Mouse (Mus musculus) kidney, embryonic 16.5 days (tissue): ENCODE results near the gene Uba7. TPM values are rescaled to one million over a fixed set of nuclear protein-coding genes. Genes with fewer than 3 reads are reported as not detected.

Source experiments
- ATAC-seq: fragments of 200-750 bp; cut with Nextera tagmentation; 2 replicates; pipeline ENCODE4 v1.8.0; 2017; ENCODE audit warnings: moderate TSS enrichment; ENCODE audit not compliant: low FRiP score, low TSS enrichment
- H3K27ac ChIP-seq: fragments of 300-500 bp; sonication (generic); 2 replicates; pipeline ENCODE4 v1.5.1; 2014; ENCODE audit warnings: low read length
- H3K27me3 ChIP-seq: fragments of 300-500 bp; sonication (generic); 2 replicates; pipeline ENCODE4 v1.6.1; 2014; ENCODE audit warnings: low read length, control low read depth, mixed read lengths; ENCODE audit not compliant: insufficient read depth
- H3K36me3 ChIP-seq: fragments of 300-500 bp; sonication (generic); 2 replicates; pipeline ENCODE4 v1.6.1; 2014; ENCODE audit warnings: low read length, control low read depth, mixed read lengths; ENCODE audit not compliant: insufficient read depth
- H3K4me1 ChIP-seq: fragments of 300-500 bp; sonication (generic); 2 replicates; pipeline ENCODE4 v1.6.1; 2014; ENCODE audit warnings: low read length, control low read depth, mixed read lengths; ENCODE audit not compliant: insufficient read depth
- H3K4me2 ChIP-seq: fragments of 300-500 bp; sonication (generic); replicated peaks from 2 replicates; pipeline ENCODE4 v1.6.1; 2014; ENCODE audit warnings: low read depth, low read length
- H3K4me3 ChIP-seq: fragments of 300-500 bp; sonication (generic); 2 replicates; pipeline ENCODE4 v1.5.1; 2014; ENCODE audit warnings: mild to moderate bottlenecking, low read length
- H3K9ac ChIP-seq: fragments of 300-500 bp; sonication (generic); replicated peaks from 2 replicates; pipeline ENCODE4 v1.6.1; 2014; ENCODE audit warnings: low read length
- H3K9me3 ChIP-seq: fragments of 300-500 bp; sonication (generic); 2 replicates; pipeline ENCODE4 v1.6.1; 2016; ENCODE audit warnings: low read length, control low read depth
- WGBS: fragments of 180-500 bp; shearing (Covaris S2); extraction: QIAGEN DNeasy Blood & Tissue Kit; methylation state at CpG from one replicate; pipeline ENCODE4 v1.1.7; 2014; 5-methylcytosine and 5-hydroxymethylcytosine counted together
- polyA plus RNA-seq: library from polyadenylated mRNA; unstranded; fragments of >200 nt; fragmentation: Nextera tagmentation; extraction: Ambion mirVana; gene quantifications from 2 replicates; pipeline ENCODE4 v1.2.1, GENCODE M21; 2015

The Uba7 gene
- polyA plus RNA-seq: 20.2 and 22.2 TPM in 2 replicates

GRCm38 (mm10) chr9:107975399-107976386 lies at the start of gene Uba7:
Gene Uba7 (plus strand): TSS chr9:107975505.
- H3K27ac ChIP-seq: peak within 1 kb of the TSS; percentile 63
- no peaks in the 10 kb centered on the region for H3K27me3 ChIP-seq
- no peak; the same call in 1 of the 2 replicates for ATAC-seq
- H3K4me2 ChIP-seq: peak within 1 kb of the TSS; percentile 17; the same call in 1 of the 2 replicates
- no peak within 1 kb of the TSS; the same call in 1 of the 2 replicates for H3K4me3 ChIP-seq
- H3K36me3 ChIP-seq: peaks cover 11% of the 10 kb centered on the region; the same call in 1 of the 2 replicates
- WGBS: 69% methylated on average over 12 of the region's 12 CpGs
- peak within 1 kb of the TSS; percentile 54; the same call in 1 of the 2 replicates for H3K9ac ChIP-seq
- H3K9me3 ChIP-seq: no peaks in the 10 kb centered on the region
- peaks cover 11% of the 10 kb centered on the region for H3K4me1 ChIP-seq

- no peak for ATAC-seq
- no peak overlapping the region for H3K4me3 ChIP-seq
- no peaks in the 10 kb centered on the region for H3K27me3 ChIP-seq
- H3K36me3 ChIP-seq: no peaks in the 10 kb centered on the region
- H3K9me3 ChIP-seq: no peaks in the 10 kb centered on the region
- no peak overlapping the region for H3K9ac ChIP-seq
- H3K4me2 ChIP-seq: no peak overlapping the region
- H3K27ac ChIP-seq: no peak overlapping the region
- WGBS: 44% methylated on average over 9 of the region's 9 CpGs
- 0 out of 2 replicates have a peak, but pooled peaks cover 3% of the 10 kb centered on the region for H3K4me1 ChIP-seq
Measured at GRCm38 (mm10) chr9:107926920-107927420, 48.3 kb upstream of the Uba7 start.

- no peak overlapping the region for H3K9ac ChIP-seq
Measured at GRCm38 (mm10) chr9:107927749-107928148, 47.6 kb upstream of the Uba7 start.

GRCm38 (mm10) chr9:107928169-107928568 lies 47.1 kb upstream of the Uba7 start, which contains the start of gene Actl11:
Gene Actl11 (plus strand): TSS chr9:107928469.
- 79% methylated on average over 3 of the region's 3 CpGs for WGBS

More at GRCm38 (mm10) chr9:107927749-107928148, 47.6 kb upstream of the Uba7 start:
- H3K27ac ChIP-seq: no peak overlapping the region
- 82% methylated on average over 5 of the region's 5 CpGs for WGBS
- 0 out of 2 replicates have a peak, but pooled peaks cover 3% of the 10 kb centered on the region for H3K4me1 ChIP-seq
- no peaks in the 10 kb centered on the region for H3K27me3 ChIP-seq
- no peak for ATAC-seq
- H3K4me2 ChIP-seq: no peak overlapping the region
- no peaks in the 10 kb centered on the region for H3K36me3 ChIP-seq
- H3K9me3 ChIP-seq: no peaks in the 10 kb centered on the region
- no peak overlapping the region for H3K4me3 ChIP-seq

GRCm38 (mm10) chr9:107932221-107932620 lies 43.1 kb upstream of the Uba7 start:
- no peak for ATAC-seq
- Histone ChIP-seq H3K27ac (no peak overlapping the region), H3K9me3 (no peaks in the 10 kb centered on the region), H3K4me2 (no peak overlapping the region), H3K9ac (no peak overlapping the region), H3K4me3 (no peak overlapping the region), H3K27me3 (no peaks in the 10 kb centered on the region; the same call in 1 of the 2 replicates), H3K4me1 (peaks cover 5% of the 10 kb centered on the region), H3K36me3 (no peaks in the 10 kb centered on the region)
- 61% methylated on average over 4 of the region's 4 CpGs for WGBS

More at GRCm38 (mm10) chr9:107928169-107928568, 47.1 kb upstream of the Uba7 start, which contains the start of gene Actl11:
- no peaks in the 10 kb centered on the region for H3K9me3 ChIP-seq
- no peaks in the 10 kb centered on the region for H3K36me3 ChIP-seq
- no peak within 1 kb of the TSS for H3K4me2 ChIP-seq
- ATAC-seq: no peak
- H3K9ac ChIP-seq: no peak within 1 kb of the TSS
- no peak within 1 kb of the TSS for H3K4me3 ChIP-seq
- H3K27me3 ChIP-seq: no peaks in the 10 kb centered on the region
- no peak within 1 kb of the TSS for H3K27ac ChIP-seq
- 0 out of 2 replicates have a peak, but pooled peaks cover 3% of the 10 kb centered on the region for H3K4me1 ChIP-seq

GRCm38 (mm10) chr9:107934146-107934545 lies 41.2 kb upstream of the Uba7 start:
- H3K9ac ChIP-seq: no peak overlapping the region
- peaks cover 8% of the 10 kb centered on the region for H3K27me3 ChIP-seq
- H3K4me2 ChIP-seq: no peak overlapping the region
- peaks cover 5% of the 10 kb centered on the region for H3K4me1 ChIP-seq
- no peak for ATAC-seq
- H3K9me3 ChIP-seq: no peaks in the 10 kb centered on the region
- H3K4me3 ChIP-seq: no peak overlapping the region
- no peak overlapping the region for H3K27ac ChIP-seq
- no peaks in the 10 kb centered on the region for H3K36me3 ChIP-seq
- 75% methylated on average over 11 of the region's 11 CpGs for WGBS

- 16% methylated on average over 3 of the region's 3 CpGs for WGBS
- H3K4me2 ChIP-seq: peak within 1 kb of the TSS; percentile 88
Measured at GRCm38 (mm10) chr9:107935374-107935773, 39.9 kb upstream of the Uba7 start, which contains the start of gene Camkv. Gene Camkv (plus strand): TSS chr9:107935674.

GRCm38 (mm10) chr9:107935790-107936214 lies 39.5 kb upstream of the Uba7 start:
- Histone ChIP-seq H3K4me1 (peaks cover 5% of the 10 kb centered on the region), H3K4me3 (peak overlapping the region; percentile 53), H3K27me3 (peaks cover 12% of the 10 kb centered on the region), H3K27ac (no peak overlapping the region), H3K9me3 (no peaks in the 10 kb centered on the region), H3K36me3 (no peaks in the 10 kb centered on the region), H3K9ac (peak overlapping the region; percentile 58), H3K4me2 (peak overlapping the region; percentile 88)
- WGBS: 1% methylated on average over 37 of the region's 41 CpGs
- peak; percentile 42 for ATAC-seq

More at GRCm38 (mm10) chr9:107935374-107935773, 39.9 kb upstream of the Uba7 start, which contains the start of gene Camkv:
- peak within 1 kb of the TSS; percentile 58 for H3K9ac ChIP-seq
- ATAC-seq: 0 out of 2 replicates have a peak, but pooled peaks have one; percentile 16
- no peak within 1 kb of the TSS for H3K27ac ChIP-seq
- peak within 1 kb of the TSS; percentile 53 for H3K4me3 ChIP-seq
- peaks cover 5% of the 10 kb centered on the region for H3K4me1 ChIP-seq
- no peaks in the 10 kb centered on the region for H3K9me3 ChIP-seq
- peaks cover 12% of the 10 kb centered on the region for H3K27me3 ChIP-seq
- H3K36me3 ChIP-seq: no peaks in the 10 kb centered on the region

- under 1% methylated on average over 29 of the region's 29 CpGs for WGBS
- peak; percentile 62 for ATAC-seq
Measured at GRCm38 (mm10) chr9:107936215-107936822, 39.0 kb upstream of the Uba7 start.

More at GRCm38 (mm10) chr9:107936215-107936822, 39.0 kb upstream of the Uba7 start:
- H3K9me3 ChIP-seq: no peaks in the 10 kb centered on the region
- H3K36me3 ChIP-seq: no peaks in the 10 kb centered on the region
- peaks cover 5% of the 10 kb centered on the region for H3K4me1 ChIP-seq
- H3K9ac ChIP-seq: peak overlapping the region; percentile 58
- H3K27ac ChIP-seq: no peak overlapping the region
- H3K4me3 ChIP-seq: peak overlapping the region; percentile 53
- H3K4me2 ChIP-seq: peak overlapping the region; percentile 88
- peaks cover 12% of the 10 kb centered on the region for H3K27me3 ChIP-seq
